Mouse (Mus musculus) CD4-positive, CD25-positive, alpha-beta regulatory T cell, adult 4 months (primary cell): ENCODE results near the gene Eprs. TPM values are rescaled to one million over a fixed set of nuclear protein-coding genes. Genes with fewer than 3 reads are reported as not detected.

Experiments used
- ATAC-seq: one replicate; pipeline ENCODE4 v1.8.0; 2017
- polyA plus RNA-seq, 2 experiments: library from polyadenylated mRNA; unstranded; fragments of 100-300 nt; shearing (Covaris generic); gene quantifications; one replicate each; pipeline ENCODE4 v1.2.1; 2017

The Eprs gene
- polyA plus RNA-seq, 2 experiments from 2014 or later: 108 to 114 TPM

DNA sequence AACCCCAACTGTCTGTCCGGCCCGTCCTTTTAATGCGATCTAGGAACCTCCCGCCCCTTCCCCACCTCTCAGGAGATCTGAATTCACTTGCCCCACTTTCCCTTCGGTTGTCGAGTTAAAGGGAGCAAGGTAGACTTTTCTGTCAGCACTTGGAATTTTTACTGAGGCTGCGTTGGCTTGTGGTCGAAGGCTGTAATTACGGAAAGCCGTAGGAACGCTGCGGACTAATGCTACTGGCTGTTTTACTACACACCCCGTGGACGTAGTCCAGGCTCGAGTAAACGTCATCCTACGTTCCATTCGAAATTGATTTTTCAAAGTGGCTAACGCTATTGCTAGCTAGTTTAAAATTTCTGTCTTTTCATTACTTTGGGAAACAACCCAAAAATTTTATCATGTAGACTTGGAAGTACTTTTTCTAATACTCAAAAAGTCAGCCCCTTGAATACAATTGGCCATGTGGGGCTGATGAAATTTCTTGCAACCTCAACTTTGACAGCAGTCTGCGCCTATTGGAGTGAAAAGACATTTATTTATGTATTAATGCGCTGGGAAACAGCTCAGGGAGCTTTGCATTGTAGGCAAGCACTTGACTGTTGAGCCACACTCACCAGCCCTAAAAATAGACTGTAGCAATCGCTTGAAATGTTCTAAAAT is 810 bp downstream of the Eprs start:
- peak; percentile 18 for ATAC-seq

- no peak for ATAC-seq
Measured at GRCm38 (mm10) chr1:185364183-185364540, 1.3 kb downstream of the Eprs start.

DNA sequence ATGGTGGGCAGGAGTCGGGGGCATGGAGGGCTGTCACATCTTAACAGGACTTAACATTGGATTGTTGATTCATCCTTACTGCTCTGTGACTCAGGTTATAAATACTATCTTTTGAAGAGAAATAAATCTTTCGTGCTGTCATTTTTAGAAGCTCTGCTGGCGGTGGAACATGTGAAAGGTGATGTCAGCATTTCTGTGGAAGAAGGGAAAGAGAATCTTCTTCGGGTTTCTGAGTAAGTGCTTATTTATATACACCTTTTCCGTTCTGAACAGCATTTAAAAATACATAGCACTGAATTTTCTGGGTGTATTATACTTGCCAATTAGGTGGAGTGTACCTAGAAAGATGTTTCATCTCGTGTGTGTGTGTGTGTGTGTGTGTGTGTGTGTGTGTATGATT is 4.5 kb downstream of the Eprs start:
- no peak for ATAC-seq

- no peak for ATAC-seq
Measured at GRCm38 (mm10) chr1:185369979-185370378, 7.1 kb downstream of the Eprs start.

GRCm38 (mm10) chr1:185376390-185376789 is 13.5 kb downstream of the Eprs start:
- ATAC-seq: no peak

DNA sequence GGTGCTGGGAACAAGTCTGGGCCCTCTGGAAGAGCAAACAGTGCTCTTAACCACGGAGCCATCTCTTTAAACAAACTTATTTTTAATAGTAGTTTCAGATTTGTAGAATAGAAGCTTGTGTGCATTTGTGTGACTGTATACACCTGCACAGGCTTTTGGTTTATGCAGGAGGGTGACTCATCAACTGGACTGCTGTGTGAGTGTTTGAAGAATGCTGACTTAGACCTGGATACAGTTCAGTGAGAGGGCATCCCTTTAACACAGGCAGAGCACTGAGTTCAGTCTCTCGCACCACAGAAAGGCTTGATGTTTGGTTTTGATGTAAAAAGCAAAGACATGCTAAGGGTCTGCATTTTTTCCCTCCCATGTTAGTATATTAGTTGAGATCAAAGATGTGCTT is 14.6 kb downstream of the Eprs start:
- ATAC-seq: no peak

- no peak for ATAC-seq
Measured at GRCm38 (mm10) chr1:185401615-185402014, 38.8 kb downstream of the Eprs start.

GRCm38 (mm10) chr1:185404021-185404420 is 41.2 kb downstream of the Eprs start:
- ATAC-seq: peak; percentile 77

GRCm38 (mm10) chr1:185405921-185406320 is 43.1 kb downstream of the Eprs start:
- ATAC-seq: no peak

- no peak for ATAC-seq
Measured at GRCm38 (mm10) chr1:185409831-185410230, 47.0 kb downstream of the Eprs start.

GRCm38 (mm10) chr1:185418011-185418410 is 55.2 kb downstream of the Eprs start:
- no peak for ATAC-seq

DNA sequence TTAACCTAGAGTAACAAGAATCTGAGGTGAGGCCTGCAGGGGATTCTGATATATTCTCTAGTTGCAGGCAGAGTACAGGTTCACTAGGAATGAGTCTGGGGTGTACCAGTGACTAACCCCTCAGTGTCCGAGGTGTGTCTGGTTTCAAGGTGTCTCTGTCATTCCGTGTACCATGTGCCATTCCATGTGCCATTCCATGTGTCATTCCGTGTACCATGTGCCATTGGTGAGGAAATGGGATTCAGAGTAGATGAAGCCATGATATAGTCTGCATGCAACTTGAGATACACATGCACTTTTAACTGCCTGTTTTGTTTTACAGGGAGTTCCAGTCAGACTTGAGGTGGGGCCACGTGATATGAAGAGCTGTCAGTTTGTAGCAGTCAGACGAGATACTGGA is 57.0 kb downstream of the Eprs start:
- ATAC-seq: no peak

DNA sequence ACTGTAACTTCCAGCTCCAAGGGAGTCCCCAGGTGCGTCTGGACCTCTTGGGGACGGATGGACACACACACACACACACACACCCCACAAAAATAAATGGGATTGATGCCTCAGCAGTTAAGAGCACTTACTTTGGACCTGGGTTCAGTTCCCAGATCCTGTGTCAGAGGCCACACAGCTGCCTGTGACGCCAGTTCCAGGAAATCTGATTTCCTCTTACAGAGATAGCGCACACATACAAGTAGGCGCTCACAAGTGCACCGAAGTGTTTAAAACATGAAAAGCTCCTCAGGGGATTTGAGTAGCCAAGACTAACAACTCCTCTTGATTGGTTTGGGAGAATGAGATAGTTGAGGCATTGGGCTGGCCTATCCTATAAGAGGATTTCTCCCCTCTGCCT is 57.9 kb downstream of the Eprs start:
- no peak for ATAC-seq

- no peak for ATAC-seq
Measured at GRCm38 (mm10) chr1:185426583-185426982, 63.7 kb downstream of the Eprs start.

DNA sequence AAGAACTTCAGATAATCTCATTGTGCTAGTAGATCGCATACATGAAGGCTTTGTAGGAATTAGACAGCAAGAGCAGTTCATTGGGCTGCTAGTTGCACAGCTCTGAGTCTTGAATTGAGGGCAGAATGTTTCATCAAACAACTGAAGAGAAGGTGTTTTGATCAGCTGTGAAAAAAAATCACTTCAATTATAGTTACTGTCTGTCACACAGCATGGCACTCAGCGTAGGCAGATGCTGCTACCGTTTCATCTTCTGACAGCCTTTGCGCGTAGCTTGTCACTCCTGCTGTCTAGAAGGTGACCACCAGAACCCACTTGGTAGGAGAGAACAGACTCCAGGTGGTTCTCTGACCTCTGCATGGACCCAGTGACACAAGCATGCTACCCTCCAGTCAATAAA is 67.6 kb downstream of the Eprs start:
- ATAC-seq: no peak

DNA sequence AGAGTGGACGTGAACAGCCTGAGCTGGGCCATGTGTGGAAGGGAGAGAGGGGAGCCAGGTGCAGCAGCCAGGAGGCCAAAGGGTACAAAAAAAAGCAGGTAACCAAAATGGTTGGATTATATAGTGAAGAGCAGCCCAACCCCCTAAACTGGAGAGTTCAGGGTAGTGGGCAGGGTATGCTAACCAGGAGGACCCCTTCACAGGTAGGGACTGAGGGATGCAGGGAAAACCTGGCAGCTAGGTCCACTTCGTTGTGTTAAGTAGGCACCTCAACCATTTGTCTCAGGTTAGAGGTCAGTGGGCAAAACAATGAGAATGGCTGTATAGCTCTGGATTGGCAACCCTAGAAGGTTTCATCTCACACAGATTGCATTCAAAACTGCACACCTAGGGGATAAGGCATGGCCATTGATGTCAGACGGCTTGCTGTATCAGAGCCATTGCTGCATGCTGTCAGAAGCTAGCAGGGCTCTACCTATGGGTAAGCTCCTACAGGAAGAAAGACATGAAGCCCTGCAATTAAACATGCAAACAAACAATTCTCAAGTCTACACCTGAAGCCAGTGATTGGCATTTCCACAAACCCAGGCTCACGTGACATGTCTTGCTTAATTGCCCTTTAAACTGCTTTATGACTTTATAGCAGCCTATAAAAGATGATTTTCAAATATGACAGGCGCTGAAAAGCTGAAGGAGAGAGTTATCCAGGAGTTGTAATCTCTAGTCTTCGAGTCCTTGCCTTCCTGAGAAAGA is 68.6 kb downstream of the Eprs start:
- ATAC-seq: no peak

DNA sequence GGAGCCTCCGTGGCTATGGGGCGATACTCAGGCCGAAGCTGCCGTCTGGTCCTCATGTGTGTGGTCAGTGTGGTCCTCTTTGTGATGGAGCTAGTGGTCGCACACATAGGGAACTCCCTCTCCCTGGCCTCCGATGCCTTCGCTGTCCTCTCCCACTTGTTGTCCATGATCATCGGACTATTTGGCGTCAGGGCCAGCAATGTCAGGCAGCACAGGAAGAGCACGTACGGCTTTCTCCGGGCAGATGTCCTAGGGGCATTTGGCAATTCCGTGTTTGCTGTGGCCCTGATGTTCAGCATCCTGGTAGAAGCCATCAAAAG is 69.1 kb downstream of the Eprs start:
- ATAC-seq: no peak

GRCm38 (mm10) chr1:185433112-185433511 is 70.3 kb downstream of the Eprs start:
- no peak for ATAC-seq

GRCm38 (mm10) chr1:185438841-185439580 is 76.2 kb downstream of the Eprs start:
- ATAC-seq: no peak

DNA sequence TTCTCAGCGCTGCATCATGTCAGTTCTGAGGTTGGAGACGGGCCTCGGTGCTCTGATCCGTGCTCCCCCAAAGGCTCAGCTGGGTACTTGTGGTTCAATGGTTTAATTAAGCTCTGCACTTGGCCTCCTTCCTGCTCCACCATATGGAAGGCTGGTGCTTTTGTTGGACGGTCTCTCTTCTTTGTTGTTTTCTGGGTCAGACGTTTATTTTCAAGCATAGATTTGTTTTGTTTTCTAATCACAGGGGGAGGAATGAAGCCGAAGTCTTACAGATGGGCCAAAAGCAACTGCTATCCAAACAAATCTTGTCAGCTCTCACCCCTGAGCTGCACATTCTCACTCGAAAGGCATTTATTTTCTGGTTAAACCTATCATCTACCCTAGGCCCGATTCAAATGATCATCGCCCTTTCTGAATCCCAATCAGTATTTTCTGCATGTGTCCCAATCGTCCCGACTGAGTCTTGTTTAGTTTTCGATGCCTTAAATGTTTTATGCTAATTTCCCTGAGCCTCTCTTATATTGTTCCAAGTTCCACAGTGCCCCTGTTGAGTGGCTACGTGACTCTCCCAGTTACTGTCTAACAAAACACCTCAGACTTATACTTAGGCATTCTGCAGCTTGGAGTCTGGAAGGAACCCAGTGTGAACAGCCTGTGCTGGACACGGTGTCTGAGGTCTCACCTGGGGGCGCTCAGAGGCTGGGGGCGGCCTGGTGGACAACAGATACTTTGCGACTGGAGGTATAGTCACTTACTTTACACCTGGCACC is 79.0 kb downstream of the Eprs start:
- ATAC-seq: no peak

DNA sequence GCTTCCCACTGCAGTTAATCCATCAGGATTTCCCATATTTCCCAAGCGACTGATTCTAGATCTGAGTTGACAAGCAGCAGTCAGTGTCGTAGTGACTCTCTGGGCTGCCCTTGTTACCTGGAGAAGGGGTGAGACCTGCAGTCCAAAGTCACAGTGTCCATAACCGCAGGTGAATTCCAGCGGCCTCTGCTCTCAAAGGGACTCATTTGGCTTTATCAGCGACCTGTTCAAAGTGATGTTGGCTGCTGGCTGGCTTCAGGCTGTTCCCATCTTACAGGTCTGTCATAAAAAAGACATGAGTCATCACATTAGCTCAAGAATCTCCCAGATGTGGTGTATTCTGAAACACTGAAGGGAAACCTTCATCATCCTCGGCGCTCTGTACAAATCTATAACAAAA is 86.1 kb downstream of the Eprs start:
- no peak for ATAC-seq

DNA sequence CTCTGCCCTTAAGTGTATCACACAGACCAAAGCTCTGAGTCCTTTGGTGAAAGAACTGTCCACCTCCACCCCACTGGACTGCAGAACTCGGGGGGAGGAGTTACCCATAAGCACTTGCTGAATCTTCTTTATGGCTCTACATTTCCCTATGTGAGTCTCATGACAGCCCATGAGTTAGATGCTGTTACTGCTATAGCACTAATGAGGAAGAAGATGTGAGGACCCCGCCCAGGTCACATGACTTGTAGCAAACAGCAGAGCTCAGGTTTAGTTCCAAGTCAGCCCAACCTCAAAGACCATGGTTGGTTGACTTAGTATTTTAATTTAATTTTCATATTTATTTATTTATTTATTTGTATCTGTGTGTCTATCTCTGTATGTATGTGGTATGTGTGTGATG is 86.9 kb downstream of the Eprs start:
- ATAC-seq: no peak

GRCm38 (mm10) chr1:185451077-185451476 is 88.2 kb downstream of the Eprs start:
- no peak for ATAC-seq
